Mouse (Mus musculus): ENCODE data around the gene Rtl10.

DNA sequence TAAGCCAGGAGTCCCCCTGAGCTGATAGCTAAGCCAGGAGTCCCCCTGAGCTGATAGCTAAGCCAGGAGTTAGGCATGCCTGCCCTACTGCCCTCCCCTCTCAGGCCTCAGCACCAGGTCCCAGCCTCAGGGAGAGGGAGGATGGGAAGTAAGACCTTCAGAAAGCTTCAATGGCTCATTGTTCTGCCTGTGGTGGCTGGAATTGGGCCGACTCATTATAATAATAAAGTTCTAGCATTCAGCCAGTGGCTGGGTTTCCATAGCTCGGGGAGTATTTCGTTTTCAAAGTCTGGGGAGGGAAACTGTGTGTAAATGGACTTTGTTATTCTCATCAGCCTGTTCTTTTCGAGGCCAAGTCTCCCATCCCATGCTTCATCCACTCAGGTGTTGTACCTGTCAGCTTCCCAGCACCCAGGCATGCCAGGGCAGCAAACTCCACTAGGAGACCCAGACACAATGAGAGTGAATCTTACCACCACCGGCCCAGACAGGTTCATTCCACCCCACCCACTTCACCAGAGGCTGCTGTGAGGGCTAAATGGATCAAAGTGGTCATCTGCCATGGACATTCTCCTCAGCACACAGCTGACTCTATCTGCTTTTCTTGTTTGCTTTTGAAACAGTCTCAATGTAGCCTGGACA, 13.8 kb upstream of the Rtl10 start:
- TF ChIP-seq CTCF (IDR thresholded peaks at IDR 0.05; ENCODE audit: control insufficient read depth, insufficient read depth, low read length) (no peak), POLR2A (IDR thresholded peaks at IDR 0.05; ENCODE audit: borderline replicate concordance, control insufficient read depth, low read depth, low read length) (no peak)
